Mouse (Mus musculus) neural tube, embryonic 11.5 days (tissue): ENCODE results near the gene Txnip. TPM values are rescaled to one million over a fixed set of nuclear protein-coding genes. Genes with fewer than 3 reads are reported as not detected.

ENCODE experiments used
- ATAC-seq: fragments of 200-750 bp; cut with Nextera tagmentation; 2 replicates; pipeline ENCODE4 v1.8.0; 2017; ENCODE audit warnings: moderate number of reproducible peaks, mild to moderate bottlenecking, moderate TSS enrichment, moderate library complexity; ENCODE audit not compliant: insufficient read depth, low FRiP score, low TSS enrichment
- DNase-seq: peaks from one replicate; pipeline ENCODE4 v3.0.0-alpha.2; 2015; ENCODE audit warnings: low spot score
- H3K27ac ChIP-seq: fragments of 300-500 bp; sonication (generic); 2 replicates; pipeline ENCODE4 v1.5.1; 2014; ENCODE audit warnings: low read depth, mild to moderate bottlenecking, low read length
- H3K27me3 ChIP-seq: fragments of 300-500 bp; sonication (generic); 2 replicates; pipeline ENCODE4 v1.6.1; 2014; ENCODE audit warnings: mild to moderate bottlenecking, low read length, mixed read lengths; ENCODE audit not compliant: control insufficient read depth, insufficient read depth
- H3K36me3 ChIP-seq: fragments of 300-500 bp; sonication (generic); 2 replicates; pipeline ENCODE4 v1.6.1; 2014; ENCODE audit warnings: mild to moderate bottlenecking, low read length, moderate library complexity, mixed read lengths; ENCODE audit not compliant: control insufficient read depth, insufficient read depth
- H3K4me1 ChIP-seq: fragments of 300-500 bp; sonication (generic); 2 replicates; pipeline ENCODE4 v1.6.1; 2014; ENCODE audit warnings: low read length, mixed read lengths; ENCODE audit not compliant: control insufficient read depth, insufficient read depth
- H3K4me2 ChIP-seq: fragments of 300-500 bp; sonication (generic); 2 replicates; pipeline ENCODE4 v1.6.1; 2014; ENCODE audit warnings: low read depth, mild to moderate bottlenecking, moderate library complexity
- H3K4me3 ChIP-seq: fragments of 300-500 bp; sonication (generic); 2 replicates; pipeline ENCODE4 v1.5.1; 2014; ENCODE audit warnings: low read depth, low read length
- H3K9ac ChIP-seq: fragments of 300-500 bp; sonication (generic); 2 replicates; pipeline ENCODE4 v1.6.1; 2014; ENCODE audit warnings: mild to moderate bottlenecking, low read length
- H3K9me3 ChIP-seq: fragments of 300-500 bp; sonication (generic); 2 replicates; pipeline ENCODE4 v1.6.1; 2016; ENCODE audit warnings: low read length; ENCODE audit not compliant: control insufficient read depth
- WGBS: fragments of 180-500 bp; shearing (Covaris S2); extraction: QIAGEN DNeasy Blood & Tissue Kit; methylation state at CpG from one replicate; pipeline ENCODE4 v1.1.7; 2014; 5-methylcytosine and 5-hydroxymethylcytosine counted together
- polyA plus RNA-seq: library from polyadenylated mRNA; unstranded; fragments of >200 nt; fragmentation: Nextera tagmentation; extraction: Ambion mirVana; gene quantifications from 2 replicates; pipeline ENCODE4 v1.2.1, GENCODE M21; 2014

The Txnip gene
- polyA plus RNA-seq, 1 experiment from 2014 or later, result 50.4 TPM

DNA sequence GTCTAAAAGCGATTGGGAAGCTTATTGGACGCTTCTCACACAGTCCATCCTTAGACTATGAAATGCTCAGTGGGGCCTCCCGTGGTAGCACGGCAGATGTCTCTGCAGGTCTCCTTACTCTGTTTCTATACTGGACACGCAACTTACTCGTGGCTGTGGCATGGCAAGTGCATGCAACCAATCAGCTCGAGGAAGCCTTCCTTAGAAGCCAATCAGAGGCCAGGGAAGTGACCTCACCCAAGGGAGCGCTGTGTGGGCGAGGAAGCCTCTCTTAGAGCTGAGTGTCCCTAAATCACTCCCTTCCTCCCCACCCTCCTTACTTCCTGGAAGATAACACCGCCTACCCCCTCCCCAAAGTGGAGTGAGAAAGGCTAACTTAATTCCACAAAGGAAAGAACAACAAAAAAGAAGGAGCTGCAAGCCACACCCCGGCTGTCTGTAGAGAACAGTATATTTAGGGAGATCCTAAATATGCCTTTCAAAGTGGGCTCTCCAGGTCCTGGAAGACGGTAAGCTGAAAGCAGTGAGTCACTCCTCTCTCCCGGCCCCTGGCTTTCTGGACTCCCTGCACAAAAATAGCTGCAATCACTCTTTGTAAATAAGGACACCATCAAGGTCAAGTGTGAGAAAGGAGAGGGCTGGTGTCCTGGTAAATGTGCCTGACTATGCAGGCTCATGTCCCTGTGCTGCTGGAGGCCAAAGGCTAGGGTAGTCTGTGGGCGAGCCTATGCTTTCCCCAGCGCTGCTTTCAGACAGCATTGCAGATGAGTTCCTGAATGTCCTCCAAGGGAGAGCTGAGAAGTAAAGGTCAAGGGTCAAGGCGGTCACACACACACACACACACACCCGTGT, 19.2 kb downstream of the Txnip start, which contains the start of gene Gm16253:
Gm16253 (plus strand) TSS at position 295 of the 852 bp plus-strand sequence.
- Histone ChIP-seq H3K27me3 (no peaks in the 10 kb centered on the region), H3K9me3 (no peaks in the 10 kb centered on the region), H3K4me3 (peak within 1 kb of the TSS; percentile 8; the same call in 1 of the 2 replicates), H3K9ac (peak within 1 kb of the TSS; percentile 36; the same call in 1 of the 2 replicates), H3K27ac (peak within 1 kb of the TSS; percentile 86), H3K4me1 (peaks cover 18% of the 10 kb centered on the region), H3K36me3 (no peaks in the 10 kb centered on the region), H3K4me2 (peak within 1 kb of the TSS; percentile 29)
- WGBS, result 20% methylated on average over 17 of the region's 17 CpGs
- peak; percentile 85 for DNase-seq
- ATAC-seq, result peak; percentile 94

DNA sequence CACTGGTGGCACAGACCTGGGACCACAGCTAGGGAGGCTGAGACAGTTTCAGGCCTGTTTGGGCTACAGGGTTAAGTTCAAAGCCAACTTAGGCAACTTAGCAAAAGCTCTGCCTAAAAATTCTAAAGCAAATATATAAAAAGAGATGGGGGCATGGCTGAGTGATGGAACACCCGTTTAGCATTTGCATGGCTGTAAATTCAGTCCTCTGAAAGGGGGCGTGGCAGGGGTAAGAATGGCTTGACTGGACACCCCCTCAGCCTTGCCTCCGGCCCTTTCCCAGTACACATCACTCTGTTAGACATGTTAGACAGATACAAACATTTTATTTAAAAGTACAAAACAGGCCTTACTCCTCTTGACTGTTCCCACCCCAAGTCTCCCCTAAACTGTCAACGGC, 19.8 kb downstream of the Txnip start:
- peak overlapping the region; percentile 29; the same call in 1 of the 2 replicates for H3K4me2 ChIP-seq
- ATAC-seq (no peak), DNase-seq (no peak)
- H3K4me3 ChIP-seq, result no peak overlapping the region
- no peaks in the 10 kb centered on the region for H3K9me3 ChIP-seq
- peak overlapping the region; percentile 86 for H3K27ac ChIP-seq
- 62% methylated on average over 4 of the region's 4 CpGs for WGBS
- H3K36me3 ChIP-seq, result no peaks in the 10 kb centered on the region
- H3K4me1 ChIP-seq, result peaks cover 18% of the 10 kb centered on the region
- no peaks in the 10 kb centered on the region for H3K27me3 ChIP-seq
- H3K9ac ChIP-seq, result peak overlapping the region; percentile 36; the same call in 1 of the 2 replicates

DNA sequence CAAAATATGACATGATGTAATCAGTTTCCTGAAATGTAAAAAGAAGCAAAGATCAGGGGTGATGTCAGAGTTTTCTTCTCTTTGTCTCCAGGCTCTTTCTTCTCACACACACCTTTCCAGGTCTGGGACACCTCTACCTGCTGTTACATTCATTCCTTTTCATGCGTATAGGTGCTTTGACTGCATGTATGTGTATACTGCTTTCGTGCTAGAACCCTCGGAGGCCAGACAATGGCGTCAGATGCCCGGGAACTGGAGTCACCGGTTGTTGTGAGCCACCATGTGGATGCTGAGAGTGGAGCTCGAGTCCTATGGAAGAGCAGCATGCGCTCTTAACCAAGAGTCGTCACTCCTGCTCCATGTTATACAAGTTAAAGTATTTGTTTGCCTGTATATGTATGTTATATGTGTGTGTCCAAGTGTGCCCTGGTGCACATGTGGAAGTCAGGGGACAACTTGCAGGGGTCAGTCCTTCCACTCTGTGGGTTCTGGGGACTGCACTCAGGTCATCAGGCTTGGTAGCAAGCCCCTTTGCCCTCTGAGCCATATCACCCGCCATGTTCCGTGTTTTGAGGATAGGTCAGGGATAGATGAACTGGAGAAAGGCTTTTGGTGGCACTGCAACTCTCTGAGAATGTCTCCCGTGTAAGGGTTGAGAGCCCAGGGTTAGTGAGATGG, 20.9 kb downstream of the Txnip start:
- no peak for ATAC-seq
- Histone ChIP-seq H3K4me3 (no peak overlapping the region), H3K9me3 (no peaks in the 10 kb centered on the region), H3K27ac (no peak overlapping the region), H3K4me1 (peaks cover 18% of the 10 kb centered on the region), H3K27me3 (no peaks in the 10 kb centered on the region), H3K4me2 (no peak overlapping the region), H3K9ac (no peak overlapping the region), H3K36me3 (no peaks in the 10 kb centered on the region)
- no peak for DNase-seq
- WGBS, result 80% methylated on average over 12 of the region's 12 CpGs

DNA sequence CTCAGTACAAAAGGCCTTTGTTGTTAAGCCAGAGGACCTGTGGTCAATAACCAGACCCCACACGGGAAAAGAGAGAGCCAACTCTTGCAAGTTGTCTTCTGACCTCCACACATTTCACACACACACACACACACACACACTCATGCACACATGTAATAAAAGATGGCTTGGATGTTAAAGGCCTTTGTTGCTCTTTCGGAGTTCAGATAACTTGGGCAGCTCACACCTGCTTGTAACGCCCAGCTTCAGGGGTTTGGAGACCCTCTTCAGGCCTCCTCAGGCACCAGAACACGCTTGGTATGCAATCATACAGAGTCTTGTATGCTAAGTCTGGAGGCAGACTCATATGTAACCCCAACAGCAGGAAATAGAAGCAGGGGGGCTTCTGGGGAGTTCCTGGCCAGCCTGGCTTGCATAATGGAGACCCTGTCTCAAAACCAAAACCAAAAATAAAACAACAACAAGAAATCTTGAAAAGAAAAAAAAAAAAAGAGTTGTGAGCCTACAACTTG, 21.5 kb downstream of the Txnip start:
- H3K27ac ChIP-seq, result no peak overlapping the region
- DNase-seq, result no peak
- no peaks in the 10 kb centered on the region for H3K36me3 ChIP-seq
- no peak for ATAC-seq
- H3K27me3 ChIP-seq, result no peaks in the 10 kb centered on the region
- 78% methylated on average over 4 of the region's 4 CpGs for WGBS
- no peak overlapping the region for H3K4me2 ChIP-seq
- H3K9me3 ChIP-seq, result no peaks in the 10 kb centered on the region
- H3K4me3 ChIP-seq, result no peak overlapping the region
- H3K9ac ChIP-seq, result no peak overlapping the region
- H3K4me1 ChIP-seq, result peaks cover 18% of the 10 kb centered on the region

DNA sequence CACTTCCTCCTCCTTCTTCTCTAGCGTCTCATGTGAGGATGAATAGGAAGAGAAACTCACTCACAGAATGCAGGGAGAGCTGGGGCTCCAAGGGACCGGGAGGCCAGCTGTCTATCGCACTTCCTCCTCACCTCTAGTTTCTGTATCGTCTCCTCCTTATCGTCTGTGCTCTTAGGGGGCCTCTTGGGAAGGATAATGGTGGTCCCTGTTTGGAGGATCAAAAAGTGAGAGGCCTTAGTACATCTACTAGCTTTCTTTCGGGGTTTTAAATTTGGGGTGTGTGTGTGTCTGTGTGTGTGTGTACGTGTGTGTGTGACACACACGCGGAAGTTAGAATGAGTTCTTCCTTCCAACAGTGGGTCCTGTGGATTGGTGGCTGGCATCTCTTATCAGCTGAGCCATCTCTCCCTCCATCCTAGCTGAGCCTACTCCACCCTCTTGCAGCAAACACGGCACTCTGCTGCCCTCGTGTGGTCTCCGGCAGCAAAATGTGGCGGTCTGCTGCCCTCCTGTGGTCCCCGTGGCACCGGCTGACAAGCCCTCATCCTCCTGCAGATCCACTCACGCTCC, 22.2 kb downstream of the Txnip start:
- Histone ChIP-seq H3K27me3 (no peaks in the 10 kb centered on the region), H3K4me2 (peak overlapping the region; percentile 39), H3K9me3 (no peaks in the 10 kb centered on the region), H3K27ac (no peak overlapping the region), H3K36me3 (no peaks in the 10 kb centered on the region), H3K9ac (peak overlapping the region; percentile 3; the same call in 1 of the 2 replicates), H3K4me1 (peaks cover 18% of the 10 kb centered on the region), H3K4me3 (peak overlapping the region; percentile 16; the same call in 1 of the 2 replicates)
- DNase-seq (peak; percentile 94), ATAC-seq (peak; percentile 64)
- 10% methylated on average over 16 of the region's 16 CpGs for WGBS

DNA sequence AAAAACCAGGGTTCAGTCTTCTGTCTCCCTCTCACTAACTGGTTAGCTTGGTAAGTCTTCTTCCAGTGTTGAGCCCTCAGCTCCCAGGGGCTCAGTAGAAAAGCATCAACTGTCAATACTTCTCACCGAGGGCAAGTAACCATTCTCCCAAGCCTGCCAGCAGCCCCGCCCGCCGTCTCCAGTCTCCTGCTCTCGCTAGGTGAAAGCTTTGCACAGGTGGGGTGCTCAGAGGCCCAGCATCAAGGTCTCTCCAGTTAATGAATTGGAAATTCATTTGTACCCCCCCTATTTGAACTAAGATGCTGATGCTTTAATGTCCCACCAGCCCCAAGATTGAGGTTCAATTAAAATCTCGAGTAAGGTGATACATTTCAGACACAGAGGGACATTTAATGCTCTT, 23.4 kb downstream of the Txnip start:
- no peak for DNase-seq
- H3K9me3 ChIP-seq, result no peaks in the 10 kb centered on the region
- H3K4me3 ChIP-seq, result no peak overlapping the region
- no peak overlapping the region for H3K9ac ChIP-seq
- 44% methylated on average over 6 of the region's 6 CpGs for WGBS
- no peaks in the 10 kb centered on the region for H3K27me3 ChIP-seq
- H3K4me1 ChIP-seq, result peaks cover 16% of the 10 kb centered on the region
- no peak overlapping the region for H3K27ac ChIP-seq
- H3K36me3 ChIP-seq, result no peaks in the 10 kb centered on the region
- no peak overlapping the region for H3K4me2 ChIP-seq
- no peak for ATAC-seq

DNA sequence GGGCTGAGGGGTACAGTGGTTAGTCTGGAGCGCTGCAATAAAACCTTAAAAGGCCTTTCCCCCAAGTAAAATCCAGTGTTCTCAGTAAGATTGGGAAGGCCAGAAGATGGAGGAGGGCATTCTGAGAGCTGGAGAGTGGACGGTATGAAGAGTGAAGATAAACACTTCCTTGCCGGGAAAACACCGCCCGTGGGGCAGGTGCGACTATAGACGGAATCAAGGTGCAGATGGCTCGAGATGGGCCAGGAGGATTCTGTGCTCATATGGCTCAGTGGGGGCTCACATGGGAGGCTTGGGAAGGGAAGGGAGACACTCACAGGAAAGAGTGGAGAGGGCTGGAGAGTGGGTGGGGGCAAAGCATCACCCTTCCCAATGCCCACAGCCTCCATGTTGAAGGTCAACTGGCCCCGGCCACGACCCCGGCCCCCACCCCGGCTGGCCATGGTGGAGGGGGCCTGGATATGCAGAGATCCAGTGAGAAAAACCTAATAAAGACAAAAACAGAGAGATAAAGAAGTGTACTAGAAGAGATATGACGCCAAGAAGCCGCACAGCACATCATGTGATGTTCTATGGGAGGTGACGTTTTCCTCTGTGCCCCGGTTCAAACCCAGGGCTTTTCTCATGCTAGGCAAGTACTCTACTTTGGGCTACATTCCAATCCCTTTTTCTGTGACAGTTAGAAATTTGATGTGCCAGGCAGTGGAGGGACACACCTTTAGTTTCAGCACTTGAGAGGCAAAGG, 24.2 kb downstream of the Txnip start:
- Histone ChIP-seq H3K4me3 (no peak overlapping the region), H3K27ac (no peak overlapping the region), H3K4me2 (no peak overlapping the region), H3K9me3 (no peaks in the 10 kb centered on the region), H3K27me3 (no peaks in the 10 kb centered on the region), H3K36me3 (no peaks in the 10 kb centered on the region), H3K9ac (no peak overlapping the region), H3K4me1 (peaks cover 10% of the 10 kb centered on the region)
- ATAC-seq (no peak), DNase-seq (no peak)
- 85% methylated on average over 16 of the region's 16 CpGs for WGBS

DNA sequence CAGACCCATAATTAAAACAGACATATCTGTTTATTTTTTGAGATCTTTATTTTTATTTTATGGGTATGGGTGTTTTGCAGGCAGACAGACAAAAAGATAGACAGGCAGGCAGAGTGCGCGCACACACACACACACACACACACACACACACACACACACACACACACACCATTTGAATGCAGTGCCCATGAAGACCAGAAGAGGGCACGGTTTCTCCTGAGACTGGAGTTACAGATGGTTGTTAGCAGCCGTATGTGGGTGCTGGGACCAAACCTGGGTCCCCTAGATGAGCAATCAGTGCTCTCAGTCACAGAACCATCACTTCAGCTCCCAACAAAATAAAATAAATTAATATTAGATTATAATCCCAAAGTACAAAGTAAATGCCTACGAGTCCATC, 25.6 kb downstream of the Txnip start:
- no peak overlapping the region for H3K27ac ChIP-seq
- 83% methylated on average over 5 of the region's 5 CpGs for WGBS

More for the DNA sequence above, 25.6 kb downstream of the Txnip start:
- Histone ChIP-seq H3K36me3 (no peaks in the 10 kb centered on the region), H3K4me2 (no peak overlapping the region), H3K9me3 (no peaks in the 10 kb centered on the region), H3K4me3 (no peak overlapping the region), H3K4me1 (0 out of 2 replicates have a peak, but pooled peaks cover 3% of the 10 kb centered on the region), H3K27me3 (no peaks in the 10 kb centered on the region), H3K9ac (no peak overlapping the region)
- ATAC-seq (no peak), DNase-seq (no peak)
